Mouse (Mus musculus) MEL (cell line): Measurements from ENCODE around the gene Wdr5b.
A peak's percentile ranks its signal among the peaks of the same experiment; 100 is the strongest.

Experiments used
- BHLHE40 ChIP-seq: IDR thresholded peaks from 2 replicates; pipeline ENCODE4 v1.6.1; 2012; ENCODE audit warnings: low read depth, mild to moderate bottlenecking, inconsistent platforms, low read length, improper control_type of control experiment, borderline replicate concordance
- CTCF ChIP-seq, 3 experiments: IDR thresholded peaks in 2 of 3; conservative IDR thresholded peaks in 1 of 3; 2 replicates each; pipeline ENCODE4 v1.5.1; 2011 to 2012; ENCODE audit warnings: low read length in 3 of 3, low read depth in 2 of 3, mild to moderate bottlenecking in 2 of 3, improper control_type of control experiment in 1 of 3, inconsistent platforms in 1 of 3, mixed read lengths in 1 of 3, moderate library complexity in 1 of 3; ENCODE audit not compliant: control insufficient read depth in 1 of 3, insufficient read depth in 1 of 3, poor library complexity in 1 of 3, severe bottlenecking in 1 of 3
- GATA1 ChIP-seq: IDR thresholded peaks from 2 replicates; pipeline ENCODE4 v1.6.1; 2011; ENCODE audit warnings: low read depth, low read length, improper control_type of control experiment
- HCFC1 ChIP-seq: IDR thresholded peaks from 2 replicates; pipeline ENCODE4 v1.6.1; 2012; ENCODE audit warnings: low read depth, mild to moderate bottlenecking, inconsistent platforms, low read length, improper control_type of control experiment, moderate library complexity
- MXI1 ChIP-seq: IDR thresholded peaks from 2 replicates; pipeline ENCODE4 v1.6.1; 2011; ENCODE audit warnings: mild to moderate bottlenecking, low read depth, low read length, improper control_type of control experiment
- POLR2A ChIP-seq, 2 experiments: IDR thresholded peaks; 2 replicates each; pipeline ENCODE4 v1.6.1; 2011 to 2012; ENCODE audit warnings: low read length in 2 of 2, mild to moderate bottlenecking in 2 of 2, control low read depth in 1 of 2, improper control_type of control experiment in 1 of 2, low read depth in 1 of 2, moderate library complexity in 1 of 2; ENCODE audit not compliant: control insufficient read depth in 1 of 2, insufficient read depth in 1 of 2, poor library complexity in 1 of 2
- TBP ChIP-seq: IDR thresholded peaks from 2 replicates; pipeline ENCODE4 v1.8.0; 2011; ENCODE audit warnings: low read depth, low read length, improper control_type of control experiment
- UBTF ChIP-seq: IDR thresholded peaks from 2 replicates; pipeline ENCODE4 v1.6.1; 2012; ENCODE audit warnings: low read depth, mild to moderate bottlenecking, inconsistent platforms, low read length, improper control_type of control experiment, moderate library complexity, borderline replicate concordance; ENCODE audit not compliant: insufficient read depth
- USF1 ChIP-seq: IDR thresholded peaks from 2 replicates; pipeline ENCODE4 v1.6.1; 2014; ENCODE audit warnings: low read depth, mild to moderate bottlenecking, inconsistent platforms, low read length, improper control_type of control experiment, moderate library complexity

DNA sequence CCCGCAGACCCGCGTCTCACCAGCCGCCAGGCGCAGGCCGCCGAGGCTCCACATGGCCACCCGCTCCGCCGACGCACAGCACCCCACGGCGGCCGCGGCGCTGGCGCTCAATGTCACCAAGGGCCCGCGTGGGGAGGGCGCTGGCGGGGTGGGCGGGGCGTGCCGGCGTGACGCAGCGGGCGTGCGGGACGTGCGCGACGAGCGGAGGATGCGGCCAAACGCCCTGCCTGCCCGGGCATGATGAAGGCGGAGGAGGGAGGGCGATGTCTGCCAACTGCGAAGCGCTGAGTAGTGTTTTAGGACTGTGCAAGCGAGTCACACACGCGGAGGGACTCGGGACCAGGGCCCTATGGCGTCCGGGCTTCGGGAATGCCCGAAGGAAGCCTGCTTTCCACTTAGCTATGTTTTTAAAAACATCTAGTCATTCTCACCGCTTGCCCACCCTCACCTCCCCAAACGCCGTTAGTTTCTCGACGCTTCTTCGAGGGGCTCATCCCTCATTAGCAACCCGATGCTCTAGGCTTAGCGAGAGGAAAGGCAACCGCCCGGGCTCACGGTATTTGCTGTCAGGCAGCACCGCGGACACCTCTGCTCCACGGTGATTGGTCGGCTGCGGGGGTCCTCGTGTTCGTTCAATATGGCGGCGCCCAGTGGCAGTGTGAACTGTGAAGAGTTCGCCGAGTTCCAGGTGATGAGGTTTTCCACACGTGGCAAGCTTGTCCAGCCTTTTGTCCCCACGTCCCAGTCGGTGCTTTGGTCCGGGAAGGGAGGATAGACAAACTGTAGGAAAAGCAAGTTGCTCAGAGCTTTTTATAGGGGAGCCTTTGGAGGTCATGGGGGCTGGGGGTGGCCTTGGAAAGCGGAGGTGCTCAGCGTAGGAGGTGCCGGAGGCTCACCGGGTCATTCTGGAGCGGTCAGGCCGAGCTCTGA is 30.7 kb downstream of the Wdr5b start, which contains the start of the genes Fam162a and Ccdc58:
- TF ChIP-seq MXI1 (peak; percentile 97), TBP (peak; percentile 88), CTCF (IDR thresholded peaks at IDR 0.05 in 2 of 3, conservative IDR thresholded peaks at IDR 0.05 in 1 of 3; ENCODE audit: control insufficient read depth in 1 of 3, insufficient read depth in 1 of 3, low read depth in 2 of 3, low read length in 3 of 3, poor library complexity in 1 of 3, severe bottlenecking in 1 of 3) (peak in 1 of 3 experiments; percentile 5; a peak in 1 of 6 replicates), POLR2A (IDR thresholded peaks at IDR 0.05; ENCODE audit: control insufficient read depth in 1 of 2, insufficient read depth in 1 of 2, low read depth in 1 of 2, low read length in 2 of 2, poor library complexity in 1 of 2) (peak; percentile 85 to 87), USF1 (0 out of 2 replicates have a peak, but pooled peaks have one; percentile 38), HCFC1 (peak; percentile 87), GATA1 (no peak), UBTF (no peak), BHLHE40 (no peak)
